Mouse (Mus musculus) urinary bladder, postnatal 25 days (tissue): ENCODE measurements around the gene Cyp27b1.
"Not testable (repeated sequence)": the region's sequence is repeated elsewhere in the genome, so short reads cannot be mapped to it uniquely, and the experiment has no call there.

Experiments used
- DNase-seq: peaks from one replicate; pipeline ENCODE4 v3.0.0; 2022; ENCODE audit warnings: low spot score

The Cyp27b1 gene

DNA sequence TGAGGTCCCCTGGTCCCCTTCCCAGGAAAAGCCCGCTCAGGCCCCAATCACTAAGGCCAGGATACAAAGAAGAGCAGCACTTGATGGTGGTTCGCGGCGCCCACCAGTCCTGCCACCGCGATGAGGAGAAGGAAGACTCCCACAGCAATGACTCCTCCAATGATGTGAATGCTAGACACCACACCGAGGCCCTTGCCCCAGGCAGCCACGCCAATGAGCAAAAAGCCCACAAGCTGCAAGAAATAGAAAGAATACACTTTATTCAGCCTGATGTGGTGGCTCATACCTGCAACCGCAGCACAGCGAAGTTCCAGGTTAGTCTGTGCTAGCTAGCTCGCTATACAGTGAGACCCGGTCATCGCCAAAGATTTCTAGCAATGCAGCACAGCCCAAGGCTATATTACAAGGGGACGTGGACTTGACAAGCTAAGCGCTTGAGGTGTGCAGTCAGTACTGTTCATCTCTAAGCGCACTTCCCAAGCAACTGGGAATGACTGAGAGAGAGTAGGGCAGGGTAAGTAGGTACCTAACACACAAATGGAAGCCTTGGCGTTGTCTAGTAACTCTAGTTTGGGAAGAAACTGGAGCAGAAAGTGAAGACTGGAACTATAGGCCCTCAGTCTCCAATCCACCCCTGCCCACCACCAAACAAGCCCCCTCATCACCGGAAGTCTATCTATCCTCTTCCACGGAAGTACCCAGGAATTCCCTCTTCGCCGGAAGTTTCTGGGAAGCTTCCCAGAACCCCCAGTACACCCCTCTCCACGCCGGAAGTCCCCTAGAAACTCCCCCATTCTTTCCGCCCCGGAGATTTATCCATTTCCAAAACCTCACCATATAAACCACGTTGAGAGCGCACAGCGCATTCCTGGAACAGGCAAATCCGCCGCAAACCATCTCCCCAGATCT is 21.5 kb downstream of the Cyp27b1 start:
- DNase-seq: no peak

- DNase-seq: peak; percentile 74
Measured at GRCm38 (mm10) chr10:127070190-127071121, 22.4 kb downstream of the Cyp27b1 start, which contains the start of gene Tspan31. Gene Tspan31 (minus strand): TSS chr10:127070264.

DNA sequence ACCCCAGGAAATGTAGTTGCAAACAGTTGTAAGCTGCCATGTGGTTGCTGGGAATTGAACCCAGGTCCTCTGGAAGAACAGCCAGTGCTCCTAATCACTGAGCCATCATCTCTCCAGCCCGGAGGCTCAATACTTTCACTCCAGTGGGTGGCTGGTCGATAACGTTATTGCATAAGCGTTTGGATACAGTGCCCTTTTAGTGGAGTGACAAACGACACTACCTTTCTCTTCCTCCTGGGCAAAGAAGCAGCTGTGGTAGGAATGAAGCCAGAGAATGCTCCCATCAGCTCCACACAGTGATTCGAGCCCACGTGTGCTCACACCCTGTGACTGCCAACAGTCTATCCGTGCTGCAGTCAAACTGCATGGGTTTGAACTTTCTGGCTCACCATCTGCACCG is 23.2 kb downstream of the Cyp27b1 start:
- no peak for DNase-seq

DNA sequence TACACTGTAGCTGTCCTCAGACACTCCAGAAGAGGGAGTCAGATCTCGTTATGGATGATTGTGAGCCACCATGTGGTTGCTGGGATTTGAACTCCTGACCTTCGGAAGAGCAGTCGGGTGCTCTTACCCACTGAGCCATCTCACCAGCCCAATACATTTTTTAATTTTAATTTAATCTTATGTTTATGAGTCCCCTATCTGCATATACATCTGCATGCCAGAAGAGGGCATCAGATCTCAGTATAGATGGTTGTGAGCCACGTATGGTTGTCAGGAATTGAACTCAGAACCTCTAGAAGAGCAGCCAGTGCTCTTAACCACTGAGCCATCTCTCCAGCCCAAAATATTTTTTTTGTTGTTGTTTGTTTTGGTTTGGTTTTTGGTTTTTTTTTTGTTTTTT is 24.2 kb downstream of the Cyp27b1 start:
- not testable (repeated sequence) for DNase-seq

DNA sequence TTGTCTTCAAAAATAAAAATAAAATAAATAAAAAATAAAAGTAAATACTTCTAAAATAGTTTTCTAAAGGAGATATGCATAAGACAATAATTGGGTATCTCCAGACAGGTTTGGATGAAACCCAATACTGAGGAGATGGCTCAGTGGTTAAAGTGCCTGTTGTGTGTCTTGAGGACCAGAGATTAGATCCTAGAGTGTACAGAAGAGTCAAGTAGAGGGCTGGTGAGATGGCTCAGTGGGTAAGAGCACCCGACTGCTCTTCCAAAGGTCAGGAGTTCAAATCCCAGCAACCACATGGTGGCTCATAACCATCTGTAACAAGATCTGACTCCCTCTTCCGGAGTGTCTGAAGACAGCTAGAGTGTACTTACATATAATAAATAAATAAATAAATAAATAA is 24.9 kb downstream of the Cyp27b1 start:
- DNase-seq: not testable (repeated sequence)

- DNase-seq: no peak
Measured at GRCm38 (mm10) chr10:127073981-127074380, 25.9 kb downstream of the Cyp27b1 start.

GRCm38 (mm10) chr10:127075080-127075479 is 27.0 kb downstream of the Cyp27b1 start, which contains the start of gene Agap2:
Gene Agap2 (plus strand): TSS chr10:127075284.
- DNase-seq: no peak

DNA sequence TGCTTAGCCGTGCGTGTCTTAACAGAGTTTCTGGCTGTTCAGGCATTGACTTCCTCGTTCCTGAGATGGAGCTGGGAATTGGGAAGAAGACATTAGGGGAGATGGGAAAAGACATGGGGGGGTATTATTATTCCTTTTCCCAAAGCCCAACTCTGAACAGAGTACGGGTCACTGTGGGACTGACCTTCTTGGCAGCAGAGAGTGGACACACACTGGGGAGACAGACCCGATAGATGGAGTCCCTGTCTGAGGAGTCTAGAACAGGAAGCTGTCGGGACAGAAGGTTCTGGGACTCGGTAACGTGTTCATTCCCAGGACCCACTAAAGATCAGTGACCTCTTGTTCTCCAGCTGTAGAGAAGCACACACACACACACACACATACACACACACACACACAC is 27.6 kb downstream of the Cyp27b1 start:
- no peak for DNase-seq

DNA sequence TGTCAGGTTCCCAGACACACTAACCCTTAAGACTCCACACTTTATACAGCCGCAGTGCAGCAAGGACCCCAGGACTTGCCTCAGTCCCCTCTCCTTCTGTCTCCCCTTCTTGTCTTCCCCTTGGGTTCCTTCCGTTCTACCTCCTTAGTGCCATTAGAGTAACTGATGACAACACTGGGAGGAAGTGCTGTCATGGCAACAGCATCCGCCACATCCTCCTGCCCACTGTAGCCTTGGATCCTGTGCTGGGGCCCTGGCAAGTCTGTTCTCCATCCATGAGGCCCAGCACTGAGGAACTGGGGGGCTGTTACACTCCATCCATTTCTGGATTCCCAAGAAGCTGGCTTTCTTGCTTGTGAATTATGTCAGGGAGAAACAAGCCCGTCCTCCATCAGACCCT is 28.0 kb downstream of the Cyp27b1 start:
- no peak for DNase-seq

GRCm38 (mm10) chr10:127077515-127077914 is 29.5 kb downstream of the Cyp27b1 start:
- DNase-seq: no peak

DNA sequence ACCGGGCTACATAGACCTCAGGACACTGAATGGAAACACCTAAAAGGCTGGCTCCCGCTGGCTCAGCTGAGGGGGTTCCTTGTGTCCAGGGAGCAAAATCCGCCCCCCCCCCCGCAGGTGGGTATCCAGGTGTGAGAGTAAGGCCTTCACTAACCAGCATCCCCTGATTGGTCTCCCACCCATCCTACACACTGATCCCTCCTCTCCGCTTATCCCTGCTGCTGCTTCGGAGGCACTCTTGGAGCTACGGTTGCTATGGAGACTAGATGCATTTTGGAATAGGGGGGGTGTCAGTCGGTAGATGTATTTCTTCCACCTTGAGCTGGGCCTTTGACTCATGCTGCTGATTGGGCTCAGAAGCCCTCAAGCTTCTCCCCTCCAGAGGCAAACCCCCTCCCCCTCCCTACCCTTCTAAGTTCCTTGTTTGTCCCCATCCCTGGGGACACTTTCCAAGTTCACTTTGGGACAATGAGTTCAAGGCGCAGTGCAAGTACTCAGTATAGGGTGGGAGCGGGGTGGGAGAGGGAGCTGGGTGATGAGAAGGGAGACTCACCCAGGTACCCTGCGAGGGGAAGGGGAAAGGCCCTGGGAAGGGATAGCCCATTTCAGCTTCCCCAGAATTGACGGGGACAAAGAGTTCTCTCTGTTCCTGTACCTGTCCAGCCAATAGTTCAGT is 30.1 kb downstream of the Cyp27b1 start:
- no peak for DNase-seq

GRCm38 (mm10) chr10:127078677-127079575 is 30.9 kb downstream of the Cyp27b1 start:
- DNase-seq: no peak

DNA sequence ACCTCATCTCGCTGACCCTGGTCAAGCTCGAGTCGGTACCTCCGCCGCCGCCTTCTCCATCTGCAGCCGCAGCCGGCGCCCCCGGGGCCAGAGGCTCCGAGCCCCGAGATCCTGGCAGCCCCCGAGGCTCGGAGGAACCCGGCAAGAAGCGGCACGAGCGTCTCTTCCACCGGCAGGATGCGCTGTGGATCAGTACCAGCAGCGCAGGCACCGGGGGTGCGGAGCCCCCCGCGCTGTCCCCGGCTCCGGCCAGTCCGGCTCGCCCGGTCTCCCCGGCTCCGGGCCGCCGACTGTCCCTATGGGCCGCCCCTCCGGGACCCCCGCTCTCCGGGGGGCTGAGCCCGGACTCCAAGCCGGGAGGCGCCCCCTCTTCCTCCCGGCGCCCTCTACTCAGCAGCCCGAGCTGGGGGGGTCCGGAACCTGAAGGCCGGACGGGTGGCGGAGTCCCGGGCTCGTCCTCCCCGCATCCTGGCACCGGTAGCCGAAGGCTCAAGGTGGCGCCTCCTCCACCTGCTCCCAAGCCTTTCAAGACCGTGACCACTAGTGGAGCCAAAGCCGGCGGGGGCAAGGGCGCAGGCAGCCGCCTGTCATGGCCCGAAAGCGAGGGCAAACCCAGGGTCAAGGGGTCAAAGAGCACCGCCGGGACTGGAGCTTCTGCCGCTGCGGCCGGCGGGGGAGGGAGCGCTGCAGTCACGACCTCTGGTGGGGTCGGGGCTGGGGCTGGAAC is 31.8 kb downstream of the Cyp27b1 start:
- DNase-seq: no peak

- DNase-seq: no peak
Measured at GRCm38 (mm10) chr10:127080901-127081780, 33.1 kb downstream of the Cyp27b1 start.

DNA sequence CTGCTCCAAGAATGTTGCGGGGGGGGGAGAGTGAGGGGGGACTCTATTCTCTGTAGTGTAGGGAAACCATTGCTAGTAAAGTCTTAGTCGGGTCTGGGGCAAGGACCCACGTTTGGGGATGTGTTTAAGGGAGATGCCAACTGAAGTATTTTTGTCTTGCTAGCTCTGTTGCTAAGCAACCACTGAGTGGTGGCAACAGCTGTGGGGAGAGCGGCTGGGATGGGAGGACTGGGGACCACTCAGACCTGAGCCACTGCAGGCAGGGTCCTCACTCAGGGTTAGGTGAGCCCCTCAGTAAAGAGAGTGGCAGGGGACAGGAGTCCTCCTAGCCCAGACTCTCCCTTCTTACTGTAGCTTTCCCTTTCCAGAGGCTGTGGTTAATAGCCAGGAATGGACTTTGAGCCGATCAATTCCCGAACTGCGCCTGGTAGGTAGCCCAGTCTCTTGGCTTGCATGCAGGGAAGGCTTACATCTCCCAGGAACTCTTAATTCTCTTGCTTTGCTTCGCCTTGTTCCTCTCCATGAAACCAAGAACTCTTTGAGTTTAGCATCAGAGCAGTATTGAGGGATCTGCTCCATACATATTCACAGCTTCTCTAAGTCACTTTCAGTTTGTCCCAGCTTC is 34.1 kb downstream of the Cyp27b1 start:
- DNase-seq: no peak

- DNase-seq: no peak
Measured at GRCm38 (mm10) chr10:127083292-127083914, 35.4 kb downstream of the Cyp27b1 start.

DNA sequence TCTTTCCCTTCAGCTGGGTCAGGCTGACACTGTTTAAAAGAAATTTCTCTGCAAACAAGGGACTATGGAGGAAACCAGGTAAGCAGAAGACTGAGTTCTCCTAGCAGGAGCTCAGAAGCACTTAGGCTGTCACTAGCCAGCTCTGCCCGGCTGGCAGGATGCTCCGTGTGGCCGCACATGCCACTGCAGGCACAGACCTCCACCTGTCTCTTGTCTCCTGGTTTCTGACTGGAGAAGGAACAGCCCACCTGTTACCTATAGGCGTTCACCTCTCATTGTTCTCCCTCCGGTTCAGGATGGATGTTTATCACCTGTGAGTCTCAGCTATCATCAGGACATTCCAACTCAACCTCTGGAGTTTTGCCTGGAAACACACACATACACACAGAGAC is 35.9 kb downstream of the Cyp27b1 start:
- DNase-seq: no peak

DNA sequence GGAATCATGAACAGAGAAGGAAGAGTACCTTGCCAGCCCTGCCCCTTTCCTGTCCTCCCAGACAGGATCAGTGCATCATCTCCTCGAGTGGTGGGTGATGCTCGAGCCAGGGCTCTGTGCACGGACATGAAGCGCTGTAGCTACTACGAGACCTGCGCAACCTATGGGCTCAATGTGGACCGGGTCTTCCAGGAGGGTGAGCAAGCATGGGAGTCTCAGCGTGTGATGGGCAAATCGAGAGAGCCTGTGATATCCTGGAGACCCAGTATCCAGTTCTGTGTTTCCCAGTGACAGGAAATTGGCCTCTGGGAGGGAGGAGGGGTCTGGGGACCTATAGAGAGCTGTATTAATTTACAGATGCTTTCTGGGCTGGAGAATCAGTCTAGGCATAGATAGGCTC is 37.0 kb downstream of the Cyp27b1 start:
- DNase-seq: no peak
